Mouse (Mus musculus): Measurements from ENCODE around the gene Enpp5. TPM values are rescaled to one million over a fixed set of nuclear protein-coding genes. Genes with fewer than 3 reads are reported as not detected.

Enpp5 gene
- total RNA-seq (2022), result 100 to 1,000 TPM in 1 of 4 experiments, 10 to 100 TPM in 3; 57.2 to 102 (median 78.0) TPM

DNA sequence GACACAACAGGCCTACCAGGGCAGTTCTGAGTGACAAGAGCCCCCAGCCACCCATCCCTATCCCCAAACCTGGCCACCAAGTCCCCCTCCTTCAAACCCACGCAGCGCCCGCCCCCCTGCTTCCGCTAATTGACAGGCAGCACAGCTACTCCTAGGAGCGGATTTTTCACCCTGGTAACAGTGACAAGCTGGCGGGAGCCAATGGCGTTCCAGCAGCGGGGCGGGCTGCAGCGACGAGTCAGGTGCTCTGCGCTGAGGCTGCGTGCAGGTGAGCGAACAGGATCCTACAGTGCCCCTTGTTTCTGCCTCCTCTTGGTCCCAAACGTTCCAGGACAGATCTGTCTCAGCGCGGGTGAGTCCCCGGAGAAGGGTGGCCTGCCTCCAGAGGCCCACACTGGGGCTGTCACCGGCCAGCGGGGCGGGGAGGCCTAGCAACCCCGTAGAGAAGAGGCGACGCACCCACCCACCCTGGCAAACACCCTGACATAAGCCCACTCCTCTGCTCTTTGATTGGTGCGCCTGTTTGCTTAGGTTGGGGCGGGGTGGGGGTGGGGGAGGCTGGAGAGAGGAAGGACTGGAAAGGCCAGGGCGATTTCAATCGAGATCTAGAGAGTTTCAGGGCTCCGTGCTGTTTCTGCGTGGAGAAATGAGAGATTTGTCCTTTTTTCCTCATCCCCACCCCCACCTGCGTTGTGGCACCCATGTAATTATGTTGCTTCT, at the start of gene Enpp5:
Gene Enpp5 (plus strand): TSS at position 183 of the 720 bp plus-strand sequence.
- peak; percentile 82 for DNase-seq

GRCm38 (mm10) chr17:44029616-44030015, 49.0 kb upstream of the Enpp5 start:
- DNase-seq, result no peak

GRCm38 (mm10) chr17:44030776-44031587, 47.6 kb upstream of the Enpp5 start:
- DNase-seq, result peak; percentile 22

DNA sequence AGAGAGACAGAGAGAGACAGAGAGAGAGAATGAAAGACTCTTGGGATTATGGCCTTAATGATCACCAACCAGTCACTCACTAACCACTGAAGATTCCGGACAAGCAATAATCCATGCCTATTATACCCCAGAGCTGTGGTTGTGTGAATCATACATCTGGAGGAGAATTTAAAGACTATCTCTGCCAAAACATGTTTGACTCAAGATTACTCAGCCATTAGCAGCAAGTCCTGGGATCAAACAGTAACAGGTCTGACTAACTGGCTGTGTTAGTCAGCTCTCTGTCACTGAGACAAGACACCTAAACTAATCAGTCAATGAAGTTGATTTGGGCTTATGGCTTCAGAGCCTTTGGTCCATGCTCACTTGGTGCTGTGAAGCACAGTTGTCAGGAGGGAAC, 43.6 kb upstream of the Enpp5 start:
- DNase-seq, result no peak

- no peak for DNase-seq
Measured at GRCm38 (mm10) chr17:44038656-44039055, 40.0 kb upstream of the Enpp5 start.

DNA sequence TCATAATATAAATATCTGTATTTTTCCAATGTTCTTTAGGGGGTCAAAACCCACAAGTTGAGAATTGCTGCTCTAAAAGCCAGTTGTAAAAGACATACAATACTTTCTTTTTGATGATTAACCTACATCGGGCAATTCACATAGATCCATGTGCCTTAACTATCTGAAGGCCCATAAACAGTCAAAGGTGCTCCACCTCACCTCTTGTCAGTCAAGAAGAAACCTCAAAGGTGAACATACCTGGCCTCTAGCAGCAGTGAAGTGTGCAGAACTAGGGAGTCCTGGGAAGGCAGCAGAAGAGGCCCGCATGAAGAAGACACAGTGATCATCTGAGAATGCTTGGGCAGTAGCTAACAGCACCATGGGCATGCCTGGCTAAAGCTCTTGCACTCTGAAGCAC, 38.2 kb upstream of the Enpp5 start:
- DNase-seq, result no peak

- no peak for DNase-seq
Measured at GRCm38 (mm10) chr17:44042301-44042700, 36.3 kb upstream of the Enpp5 start.

- no peak for DNase-seq
Measured at GRCm38 (mm10) chr17:44042861-44043260, 35.8 kb upstream of the Enpp5 start.

GRCm38 (mm10) chr17:44053427-44053826, 25.2 kb upstream of the Enpp5 start:
- no peak for DNase-seq

DNA sequence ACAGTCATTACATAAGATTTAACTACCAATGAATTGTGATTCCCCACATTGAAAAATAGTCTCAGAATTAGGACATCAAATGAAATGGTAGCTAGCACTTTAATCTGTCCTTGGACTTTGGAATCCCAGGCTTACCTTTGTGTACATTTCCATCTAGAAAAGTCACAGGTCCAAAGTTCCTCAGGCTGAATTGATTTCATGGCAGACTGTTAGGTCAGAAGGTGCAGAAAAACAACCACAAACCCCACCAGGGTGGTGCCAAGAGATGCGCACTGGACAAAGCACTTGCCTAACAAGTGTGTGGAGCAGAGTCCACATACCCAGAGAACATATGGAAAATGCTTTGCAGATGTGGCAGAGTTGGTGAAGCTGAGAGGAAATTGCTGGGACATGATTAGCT, 21.5 kb upstream of the Enpp5 start:
- no peak for DNase-seq

GRCm38 (mm10) chr17:44058145-44058544, 20.5 kb upstream of the Enpp5 start:
- DNase-seq, result no peak

DNA sequence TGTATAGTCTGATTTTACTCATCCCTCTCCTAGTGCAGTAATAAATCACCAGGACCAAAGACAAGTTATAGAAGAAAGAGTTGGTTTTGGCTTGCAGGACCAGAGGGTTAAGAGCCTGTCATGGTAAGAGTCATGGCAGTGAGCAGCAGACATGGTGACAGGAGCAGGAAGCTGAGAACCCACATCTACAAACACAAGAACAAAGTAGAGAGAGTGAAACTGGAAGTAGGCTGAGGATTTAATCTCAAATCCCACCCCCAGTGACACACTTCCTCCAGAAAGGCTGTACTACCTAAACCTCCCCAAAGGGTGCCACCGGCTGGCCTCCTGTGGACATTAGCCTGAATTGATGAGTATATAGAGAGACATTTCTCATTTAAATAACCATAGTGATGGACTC, 17.8 kb upstream of the Enpp5 start:
- DNase-seq, result no peak

DNA sequence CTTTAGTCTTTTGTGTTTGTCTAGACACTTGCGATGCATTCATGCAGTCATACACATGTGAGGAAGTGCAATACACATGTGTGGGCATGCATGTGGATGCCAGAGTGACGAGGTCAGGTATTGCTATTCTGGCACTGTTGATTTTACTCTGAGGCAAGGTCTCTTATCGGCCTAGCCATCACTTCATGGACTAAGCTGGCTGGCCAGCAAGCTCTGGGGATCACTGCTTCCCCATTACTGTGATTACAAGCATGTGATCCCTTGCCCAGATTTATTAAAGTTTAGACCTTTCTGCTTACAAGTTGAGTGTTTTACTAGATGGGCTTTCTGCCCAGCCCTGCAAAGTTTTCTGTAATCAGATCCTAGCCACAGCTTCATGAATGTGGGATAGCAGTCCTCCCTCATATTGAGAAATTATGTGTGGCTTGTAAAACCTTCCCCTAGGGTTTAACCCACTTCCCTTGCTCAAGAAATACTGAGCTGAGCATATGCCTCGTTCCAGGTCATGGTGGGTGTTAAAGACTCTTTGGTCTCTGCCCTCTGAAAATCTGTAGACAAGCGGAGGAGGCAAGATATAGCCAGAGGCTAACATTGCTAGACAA, 17.2 kb upstream of the Enpp5 start:
- no peak for DNase-seq

- DNase-seq, result no peak
Measured at GRCm38 (mm10) chr17:44068876-44069275, 9.7 kb upstream of the Enpp5 start.

DNA sequence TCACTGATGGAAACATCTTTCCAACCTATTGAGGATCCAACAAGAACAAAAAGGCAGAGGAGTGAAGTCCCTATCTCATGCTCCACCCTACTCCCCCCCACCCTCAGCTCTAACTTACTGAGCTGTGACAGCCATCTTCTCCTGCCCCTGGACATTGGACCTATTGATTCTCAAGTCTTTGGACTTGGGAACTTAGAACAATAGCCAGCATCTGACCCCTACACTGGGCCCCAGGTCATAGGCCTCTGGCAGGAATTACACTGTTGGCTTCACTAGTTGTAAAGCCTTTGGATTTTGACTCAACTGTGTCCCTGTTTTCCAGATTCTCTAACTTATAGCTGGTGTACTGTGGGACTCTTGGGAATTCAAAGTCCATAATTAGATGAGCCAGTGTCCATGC, 6.9 kb upstream of the Enpp5 start:
- DNase-seq, result no peak

DNA sequence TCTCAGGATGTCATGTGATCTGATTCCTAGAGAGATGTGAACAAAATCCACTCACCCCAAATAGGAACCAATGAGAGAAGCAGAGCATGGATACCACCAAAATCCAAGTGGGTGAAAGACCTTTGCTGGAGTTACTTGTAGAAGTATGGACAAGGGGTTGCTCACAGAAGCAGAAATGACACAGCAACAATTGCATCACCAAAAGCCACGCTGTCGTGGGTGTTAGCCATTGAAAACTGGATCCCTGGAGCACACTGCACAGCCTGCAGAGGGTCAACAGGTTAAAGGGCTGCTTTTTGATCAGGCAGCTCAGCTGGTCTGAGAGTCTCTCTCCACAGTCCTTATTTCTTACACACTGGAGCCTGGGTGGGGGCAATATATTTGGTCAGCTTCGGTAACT, 3.0 kb upstream of the Enpp5 start:
- no peak for DNase-seq

DNA sequence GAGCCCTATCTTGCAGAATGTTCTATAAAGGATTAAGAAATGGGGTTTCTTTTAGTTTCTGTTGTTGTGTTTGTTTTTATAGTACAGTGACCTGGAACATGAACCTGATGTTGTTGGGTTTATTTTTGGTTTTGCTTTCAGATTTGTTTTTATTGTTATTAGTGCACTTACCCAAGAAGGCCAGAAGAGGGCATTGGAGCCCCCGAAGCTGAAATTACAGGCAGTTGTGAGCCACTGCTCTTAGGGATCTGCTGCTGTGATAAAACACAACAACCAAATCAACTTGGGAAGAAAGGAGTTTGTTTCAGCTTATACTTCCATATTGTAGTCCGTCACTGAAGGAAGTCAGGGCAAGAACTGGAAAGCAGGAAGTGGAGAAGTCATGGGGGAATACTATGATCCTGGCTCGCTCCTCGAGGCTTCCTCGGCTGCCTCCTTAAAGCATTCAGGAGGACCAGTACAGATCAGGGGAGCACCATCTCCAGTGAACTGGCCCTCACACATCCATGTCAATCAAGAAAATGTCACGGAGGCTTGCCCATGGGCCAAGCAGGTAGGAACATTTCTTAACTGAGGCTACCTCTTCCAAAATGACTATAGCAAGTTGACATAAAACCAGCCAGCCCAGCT, 2.4 kb upstream of the Enpp5 start:
- no peak for DNase-seq

GRCm38 (mm10) chr17:44077146-44077842, 1.3 kb upstream of the Enpp5 start:
- DNase-seq, result no peak

DNA sequence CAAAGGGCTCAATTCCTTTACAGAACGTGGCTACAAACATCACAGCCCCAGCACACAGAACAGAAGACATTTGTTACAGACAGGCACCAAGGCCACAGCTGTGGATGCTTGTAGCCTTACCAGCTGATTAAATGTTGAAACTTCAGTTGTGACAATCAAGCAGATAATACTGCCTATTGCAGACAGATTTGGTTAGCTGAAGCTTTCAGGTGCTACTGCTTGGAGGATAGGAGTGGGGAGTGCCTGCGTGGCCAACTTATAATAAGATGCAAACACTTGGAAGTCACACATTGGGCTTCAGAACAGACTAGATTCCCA, 811 bp upstream of the Enpp5 start:
- DNase-seq, result no peak

DNA sequence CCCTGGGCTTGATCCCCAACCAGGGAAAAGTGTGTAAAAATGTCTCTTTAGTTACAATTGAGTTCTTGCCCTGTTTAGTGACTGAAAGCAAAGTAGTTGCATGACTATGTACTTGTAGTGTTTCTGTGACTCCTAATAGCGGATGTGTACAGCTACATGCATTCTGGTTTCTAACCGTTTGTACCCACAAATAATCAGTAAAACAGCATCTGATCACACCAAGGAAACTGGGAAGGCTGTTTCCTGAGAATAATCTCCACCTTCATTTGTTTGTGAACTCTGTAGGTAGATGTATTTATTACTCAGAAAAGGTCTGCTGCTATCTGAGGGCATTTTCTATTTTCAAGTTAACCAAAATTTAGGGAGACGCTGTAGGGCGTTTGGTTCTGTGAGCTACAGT, 4.5 kb downstream of the Enpp5 start:
- DNase-seq, result no peak

- no peak for DNase-seq
Measured at GRCm38 (mm10) chr17:44088226-44088625, 9.6 kb downstream of the Enpp5 start.

GRCm38 (mm10) chr17:44090916-44091315, 12.3 kb downstream of the Enpp5 start:
- no peak for DNase-seq

- DNase-seq, result no peak
Measured at GRCm38 (mm10) chr17:44091512-44091911, 12.9 kb downstream of the Enpp5 start.
